Mouse (Mus musculus) intestine, embryonic 14.5 days (tissue): Measurements from ENCODE around the gene Cd247. TPM values are rescaled to one million over a fixed set of nuclear protein-coding genes. Genes with fewer than 3 reads are reported as not detected.

Source experiments
- ATAC-seq: fragments of 200-750 bp; cut with Nextera tagmentation; replicated peaks from 2 replicates; pipeline ENCODE4 v1.8.0; 2017; ENCODE audit warnings: low read depth, moderate number of reproducible peaks, moderate TSS enrichment, moderate library complexity; ENCODE audit not compliant: low FRiP score, low TSS enrichment
- DNase-seq: peaks from one replicate; pipeline ENCODE4 v3.0.0-alpha.2; 2018; ENCODE audit warnings: low spot score
- H3K27ac ChIP-seq: fragments of 300-500 bp; sonication (generic); 2 replicates; pipeline ENCODE4 v1.5.1; 2014; ENCODE audit warnings: low read depth, mild to moderate bottlenecking, control low read depth
- H3K27me3 ChIP-seq: fragments of 300-500 bp; sonication (generic); replicated peaks from 2 replicates; pipeline ENCODE4 v1.6.1; 2014; ENCODE audit warnings: low read length, control low read depth; ENCODE audit not compliant: control insufficient read depth, insufficient read depth
- H3K36me3 ChIP-seq: fragments of 300-500 bp; sonication (generic); 2 replicates; pipeline ENCODE4 v1.6.1; 2014; ENCODE audit warnings: low read length, control low read depth; ENCODE audit not compliant: control insufficient read depth, insufficient read depth
- H3K4me1 ChIP-seq: fragments of 300-500 bp; sonication (generic); replicated peaks from 2 replicates; pipeline ENCODE4 v1.6.1; 2014; ENCODE audit warnings: low read length, control low read depth, mixed read lengths; ENCODE audit not compliant: control insufficient read depth, insufficient read depth
- H3K4me2 ChIP-seq: fragments of 300-500 bp; sonication (generic); 2 replicates; pipeline ENCODE4 v1.6.1; 2014; ENCODE audit warnings: low read length
- H3K4me3 ChIP-seq: fragments of 300-500 bp; sonication (generic); 2 replicates; pipeline ENCODE4 v1.5.1; 2014; ENCODE audit warnings: low read depth, low read length, control low read depth, mixed read lengths
- H3K9ac ChIP-seq: fragments of 300-500 bp; sonication (generic); 2 replicates; pipeline ENCODE4 v1.6.1; 2014; ENCODE audit warnings: mild to moderate bottlenecking, low read length
- H3K9me3 ChIP-seq: fragments of 300-500 bp; sonication (generic); 2 replicates; pipeline ENCODE4 v1.6.1; 2016; ENCODE audit warnings: low read length, control low read depth; ENCODE audit not compliant: control insufficient read depth
- whole genome bisulfite sequencing: fragments of 180-500 bp; shearing (Covaris S2); extraction: QIAGEN DNeasy Blood & Tissue Kit; methylation state at CpG from one replicate; pipeline ENCODE4 v1.1.7; 2014; 5-methylcytosine and 5-hydroxymethylcytosine counted together
- polyA plus RNA-seq: library from polyadenylated mRNA; unstranded; fragments of >200 nt; fragmentation: Nextera tagmentation; extraction: Ambion mirVana; gene quantifications from 2 replicates; pipeline ENCODE4 v1.2.1, GENCODE M21; 2014

Cd247 gene
- polyA plus RNA-seq, 1 experiment from 2014 or later: 0.81 TPM

DNA sequence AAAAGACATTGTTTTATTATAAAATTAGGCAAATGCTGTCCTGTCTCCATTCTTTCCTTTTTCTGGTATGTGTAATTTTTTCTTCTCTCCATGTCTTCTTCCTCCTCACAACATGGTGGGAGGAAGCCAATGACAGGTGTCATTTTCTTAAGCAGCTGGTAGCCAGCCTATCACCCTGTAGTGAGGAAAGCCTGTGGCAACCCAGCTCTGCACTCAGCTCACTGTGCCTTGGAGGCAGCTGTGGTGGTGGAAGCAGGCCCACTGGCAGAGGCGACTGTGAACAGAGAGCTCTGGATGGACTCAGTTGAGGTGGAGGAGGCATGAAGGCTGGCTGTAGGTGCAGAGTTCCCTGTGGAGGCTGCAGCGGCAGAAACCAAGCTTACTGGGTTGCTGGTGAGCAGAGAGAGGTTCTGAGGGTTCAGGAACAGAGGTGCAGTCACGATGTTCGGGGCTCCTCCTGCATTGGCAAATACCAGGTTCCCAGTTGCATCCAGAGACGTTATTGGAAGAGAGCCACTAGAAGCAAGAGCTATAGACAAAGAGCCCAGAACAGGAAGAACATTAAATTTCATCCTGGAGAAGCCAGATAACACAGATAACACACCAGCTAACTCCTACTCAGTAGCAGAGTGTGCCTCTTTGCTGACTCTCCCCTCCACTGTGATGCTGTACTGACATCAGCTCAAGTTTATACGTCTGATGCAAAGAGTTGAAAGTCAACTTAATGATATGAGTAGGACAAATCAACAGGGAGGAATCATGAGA is 87.2 kb downstream of the Cd247 start:
- Histone ChIP-seq H3K36me3 (peaks cover 36% of the 10 kb centered on the region), H3K4me2 (no peak overlapping the region), H3K4me1 (no peaks in the 10 kb centered on the region), H3K27ac (no peak overlapping the region), H3K9me3 (no peaks in the 10 kb centered on the region), H3K27me3 (no peaks in the 10 kb centered on the region), H3K4me3 (no peak overlapping the region), H3K9ac (no peak overlapping the region)
- no peak for ATAC-seq
- DNase-seq: no peak
- 89% methylated on average over 6 of the region's 6 CpGs for WGBS

DNA sequence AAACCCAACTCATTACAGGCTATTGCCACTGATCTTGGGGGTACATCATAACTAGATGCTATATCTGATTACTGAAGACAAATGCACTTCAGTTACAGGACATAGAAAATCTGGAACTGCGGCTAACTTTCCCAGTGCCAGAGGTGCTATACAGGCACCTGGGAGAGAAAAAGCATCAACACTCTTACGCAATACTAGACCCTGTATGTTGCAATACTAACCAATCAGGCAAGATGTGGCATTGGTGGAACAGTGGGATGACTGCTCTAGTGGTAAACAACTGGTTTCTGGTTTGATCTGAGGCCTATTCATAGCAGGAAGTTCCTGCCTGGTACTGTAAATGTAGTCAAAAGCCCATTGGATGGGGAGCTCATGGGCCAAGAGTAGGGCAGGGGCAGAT is 90.3 kb downstream of the Cd247 start:
- no peak for ATAC-seq
- Histone ChIP-seq H3K4me1 (no peaks in the 10 kb centered on the region), H3K4me3 (no peak overlapping the region), H3K4me2 (no peak overlapping the region), H3K27me3 (no peaks in the 10 kb centered on the region), H3K27ac (no peak overlapping the region), H3K36me3 (peaks cover 38% of the 10 kb centered on the region), H3K9me3 (no peaks in the 10 kb centered on the region), H3K9ac (no peak overlapping the region)
- DNase-seq: no peak
- WGBS: 93% methylated on average over 2 of the region's 2 CpGs

DNA sequence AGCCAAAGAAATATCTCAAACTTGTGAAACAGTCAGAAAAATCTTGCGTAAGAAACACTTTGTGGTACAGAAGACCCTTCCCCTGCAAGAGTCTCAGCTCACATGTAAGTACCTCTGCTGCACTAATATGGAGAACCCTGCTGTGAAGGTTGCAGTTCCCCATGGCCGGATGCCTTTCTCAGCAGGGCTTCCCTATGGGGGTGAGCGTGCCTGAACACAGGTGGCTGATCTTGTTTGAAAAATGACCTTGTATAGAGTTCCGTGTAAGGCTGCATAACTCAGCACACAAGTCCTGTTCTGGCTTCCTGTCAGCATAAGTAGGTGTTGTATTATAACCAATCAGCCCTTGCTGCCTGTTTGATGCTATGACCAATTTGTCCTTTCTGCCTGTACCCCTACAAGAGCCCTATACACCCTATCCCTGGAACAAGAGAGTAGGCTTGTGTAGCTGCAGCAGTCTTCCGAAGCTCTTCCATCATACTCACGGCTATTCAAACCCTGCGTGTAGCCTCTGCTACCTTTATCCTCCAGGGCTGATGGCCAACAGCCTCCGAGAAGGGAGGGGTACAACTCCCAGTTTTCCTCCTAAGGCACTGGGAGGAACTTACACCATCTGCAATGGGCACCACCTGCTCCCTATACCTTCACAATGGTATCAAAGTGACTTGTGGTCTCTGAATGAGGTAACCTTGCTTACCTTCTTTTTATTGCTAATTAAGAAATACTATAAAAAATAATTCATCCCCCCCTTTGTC is 93.8 kb downstream of the Cd247 start:
- WGBS: 82% methylated on average over 8 of the region's 8 CpGs
- DNase-seq (no peak), ATAC-seq (no peak)
- Histone ChIP-seq H3K9ac (no peak overlapping the region), H3K4me2 (no peak overlapping the region), H3K9me3 (no peaks in the 10 kb centered on the region), H3K27ac (no peak overlapping the region), H3K4me3 (no peak overlapping the region), H3K4me1 (no peaks in the 10 kb centered on the region), H3K27me3 (no peaks in the 10 kb centered on the region), H3K36me3 (peaks cover 37% of the 10 kb centered on the region)

DNA sequence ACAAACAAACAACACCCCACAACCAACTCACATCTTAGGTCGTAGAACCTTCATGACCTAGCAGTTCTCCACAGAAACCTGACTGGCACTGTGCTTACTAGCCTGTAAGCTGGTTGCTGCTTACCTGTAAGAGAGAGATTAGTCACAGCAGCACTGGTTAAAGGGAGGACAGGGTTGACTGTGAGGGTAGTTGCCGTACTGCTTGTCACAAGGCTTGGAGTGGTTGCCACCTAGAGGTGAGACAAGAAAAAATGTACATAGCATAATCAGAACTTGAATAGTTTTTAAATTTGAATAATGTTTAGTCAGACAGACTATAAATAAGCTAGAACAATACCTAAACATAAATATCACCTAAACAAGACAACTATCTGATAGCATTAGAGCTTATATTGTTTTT is 103.2 kb downstream of the Cd247 start:
- Histone ChIP-seq H3K27ac (no peak overlapping the region), H3K36me3 (peaks cover 41% of the 10 kb centered on the region), H3K4me2 (no peak overlapping the region), H3K4me3 (no peak overlapping the region), H3K27me3 (no peaks in the 10 kb centered on the region), H3K9me3 (no peaks in the 10 kb centered on the region), H3K9ac (no peak overlapping the region), H3K4me1 (no peaks in the 10 kb centered on the region)
- 86% methylated on average over 2 of the region's 2 CpGs for WGBS
- DNase-seq: no peak
- ATAC-seq: no peak

DNA sequence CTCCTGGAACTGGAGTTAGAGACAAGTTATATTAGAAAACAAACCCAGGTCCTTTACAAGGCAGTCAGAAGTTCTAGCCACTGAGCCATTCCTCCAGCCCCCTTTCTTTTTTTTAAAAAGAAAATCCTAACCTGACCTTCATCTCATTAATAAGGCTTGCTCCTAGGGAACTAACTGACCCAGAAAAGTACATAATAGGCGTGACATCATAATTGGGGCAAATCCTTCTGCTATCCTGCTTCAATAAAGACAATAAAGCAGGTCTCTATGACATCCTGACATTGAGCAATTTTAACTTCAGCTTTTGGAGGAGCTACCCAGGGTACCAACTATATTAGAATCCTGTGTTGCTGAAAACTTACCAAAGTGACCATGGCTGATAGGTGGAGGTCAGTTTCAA is 115.1 kb downstream of the Cd247 start:
- no peaks in the 10 kb centered on the region for H3K4me1 ChIP-seq
- no peak overlapping the region for H3K4me3 ChIP-seq
- H3K9me3 ChIP-seq: no peaks in the 10 kb centered on the region
- no peak overlapping the region for H3K27ac ChIP-seq
- no peak overlapping the region for H3K4me2 ChIP-seq
- H3K36me3 ChIP-seq: peaks cover 40% of the 10 kb centered on the region
- 84% methylated on average over 1 of the region's 1 CpGs for WGBS
- no peaks in the 10 kb centered on the region for H3K27me3 ChIP-seq
- no peak overlapping the region for H3K9ac ChIP-seq
- DNase-seq (no peak), ATAC-seq (no peak)

DNA sequence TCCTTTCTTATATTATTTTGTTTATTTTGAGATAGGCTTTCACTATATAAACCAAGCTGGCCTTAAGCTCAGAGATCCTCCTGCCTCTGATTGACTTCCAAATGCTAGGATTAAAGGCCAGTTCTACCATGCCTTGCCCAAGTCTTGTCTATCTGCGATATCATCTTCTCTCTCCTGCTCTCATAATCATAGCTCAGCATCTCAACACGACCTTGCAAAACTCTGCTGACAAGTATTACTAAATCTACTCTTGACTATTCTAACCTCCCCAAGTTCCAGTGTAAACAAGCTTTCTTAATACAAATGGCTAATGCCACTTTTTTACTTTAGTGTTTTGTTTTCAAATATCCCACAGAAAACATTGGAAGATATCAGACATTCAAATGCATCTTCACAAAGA is 119.7 kb downstream of the Cd247 start:
- no peak overlapping the region for H3K9ac ChIP-seq
- no peaks in the 10 kb centered on the region for H3K9me3 ChIP-seq
- H3K4me2 ChIP-seq: no peak overlapping the region
- 92% methylated on average over 2 of the region's 2 CpGs for WGBS
- H3K4me1 ChIP-seq: no peaks in the 10 kb centered on the region
- H3K27ac ChIP-seq: no peak overlapping the region
- DNase-seq: no peak
- ATAC-seq: no peak
- no peak overlapping the region for H3K4me3 ChIP-seq
- no peaks in the 10 kb centered on the region for H3K27me3 ChIP-seq
- peaks cover 25% of the 10 kb centered on the region for H3K36me3 ChIP-seq

DNA sequence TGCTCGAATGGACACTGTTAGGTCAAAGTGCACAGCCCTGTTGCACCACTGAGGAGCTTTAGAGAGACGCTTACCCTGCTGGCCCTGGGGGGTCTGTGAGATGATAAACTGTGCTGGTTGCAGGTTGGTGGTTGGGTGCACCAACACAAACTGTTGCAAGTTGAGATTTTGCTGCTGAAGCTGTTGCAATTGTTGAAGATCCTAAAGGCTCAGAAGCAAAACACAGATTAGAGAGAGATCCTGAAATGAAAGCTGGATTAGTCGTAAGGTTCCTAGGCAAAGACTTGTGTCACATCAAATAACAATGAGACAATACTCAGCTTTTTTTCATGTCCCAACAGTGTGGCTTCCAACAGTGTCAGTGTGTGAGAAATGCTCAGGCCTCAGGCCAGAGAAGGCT is 120.3 kb downstream of the Cd247 start:
- peaks cover 25% of the 10 kb centered on the region for H3K36me3 ChIP-seq
- H3K9me3 ChIP-seq: no peaks in the 10 kb centered on the region
- no peak overlapping the region for H3K9ac ChIP-seq
- no peak overlapping the region for H3K4me2 ChIP-seq
- H3K4me3 ChIP-seq: no peak overlapping the region
- H3K27me3 ChIP-seq: no peaks in the 10 kb centered on the region
- no peak for DNase-seq
- 80% methylated on average over 3 of the region's 3 CpGs for WGBS
- no peak for ATAC-seq
- H3K4me1 ChIP-seq: no peaks in the 10 kb centered on the region
- H3K27ac ChIP-seq: no peak overlapping the region

DNA sequence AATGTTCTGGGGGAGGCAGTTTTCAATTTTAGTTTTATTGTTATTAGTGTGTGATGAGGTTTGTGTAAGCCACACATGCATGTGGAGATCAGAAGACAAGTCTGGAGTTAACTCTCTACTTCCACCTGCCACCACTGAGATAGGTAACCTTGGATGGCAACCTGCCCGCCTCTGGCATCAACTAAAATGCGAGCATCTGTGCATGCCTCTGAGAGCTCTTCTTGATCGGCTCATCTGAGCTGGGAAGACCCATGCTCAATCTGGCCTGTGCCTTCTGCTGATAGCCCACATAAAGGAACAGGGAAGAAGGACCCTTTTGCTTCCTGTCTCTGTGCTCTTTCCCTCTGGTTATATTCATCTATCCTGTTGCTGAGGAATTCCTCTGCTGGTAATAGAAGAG is 121.0 kb downstream of the Cd247 start:
- H3K9me3 ChIP-seq: no peaks in the 10 kb centered on the region
- no peaks in the 10 kb centered on the region for H3K27me3 ChIP-seq
- no peak overlapping the region for H3K4me2 ChIP-seq
- DNase-seq: no peak
- H3K27ac ChIP-seq: no peak overlapping the region
- no peak for ATAC-seq
- no peaks in the 10 kb centered on the region for H3K4me1 ChIP-seq
- no peak overlapping the region for H3K9ac ChIP-seq
- WGBS: 89% methylated on average over 3 of the region's 3 CpGs
- H3K4me3 ChIP-seq: no peak overlapping the region
- peaks cover 22% of the 10 kb centered on the region for H3K36me3 ChIP-seq
